Mouse (Mus musculus) hindbrain, embryonic 16.5 days (tissue): ENCODE data around the gene Prim1. TPM values are rescaled to one million over a fixed set of nuclear protein-coding genes. Genes with fewer than 3 reads are reported as not detected.

ENCODE experiments used
- ATAC-seq: fragments of 200-750 bp; cut with Nextera tagmentation; 2 replicates; pipeline ENCODE4 v1.8.0; 2017; ENCODE audit warnings: moderate TSS enrichment, moderate library complexity
- H3K27ac ChIP-seq: fragments of 300-500 bp; sonication (generic); 2 replicates; pipeline ENCODE4 v1.5.1; 2014; ENCODE audit warnings: low read depth, mild to moderate bottlenecking, control low read depth, low read length, moderate library complexity
- H3K27me3 ChIP-seq: fragments of 300-500 bp; sonication (generic); replicated peaks from 2 replicates; pipeline ENCODE4 v1.6.1; 2014; ENCODE audit warnings: low read length; ENCODE audit not compliant: control insufficient read depth, insufficient read depth
- H3K36me3 ChIP-seq: fragments of 300-500 bp; sonication (generic); 2 replicates; pipeline ENCODE4 v1.6.1; 2014; ENCODE audit warnings: mild to moderate bottlenecking, low read length, moderate library complexity, mixed read lengths; ENCODE audit not compliant: control insufficient read depth, insufficient read depth
- H3K4me1 ChIP-seq: fragments of 300-500 bp; sonication (generic); 2 replicates; pipeline ENCODE4 v1.6.1; 2014; ENCODE audit warnings: low read depth, low read length; ENCODE audit not compliant: control insufficient read depth, insufficient read depth
- H3K4me2 ChIP-seq: fragments of 300-500 bp; sonication (generic); 2 replicates; pipeline ENCODE4 v1.6.1; 2014; ENCODE audit warnings: mild to moderate bottlenecking, low read length, control low read depth, moderate library complexity
- H3K4me3 ChIP-seq: fragments of 300-500 bp; sonication (generic); 2 replicates; pipeline ENCODE4 v1.5.1; 2014; ENCODE audit warnings: mild to moderate bottlenecking, low read length, control low read depth, moderate library complexity
- H3K9ac ChIP-seq: fragments of 300-500 bp; sonication (generic); 2 replicates; pipeline ENCODE4 v1.6.1; 2014; ENCODE audit warnings: low read depth, mild to moderate bottlenecking, control low read depth, low read length, moderate library complexity
- H3K9me3 ChIP-seq: fragments of 300-500 bp; sonication (generic); 2 replicates; pipeline ENCODE4 v1.6.1; 2014; ENCODE audit warnings: mild to moderate bottlenecking, low read length, moderate library complexity; ENCODE audit not compliant: control insufficient read depth
- WGBS: fragments of 180-500 bp; shearing (Covaris S2); extraction: QIAGEN DNeasy Blood & Tissue Kit; methylation state at CpG from one replicate; pipeline ENCODE4 v1.1.7; 2014; 5-methylcytosine and 5-hydroxymethylcytosine counted together
- polyA plus RNA-seq: library from polyadenylated mRNA; unstranded; fragments of >200 nt; fragmentation: Nextera tagmentation; extraction: Ambion mirVana; gene quantifications from 2 replicates; pipeline ENCODE4 v1.2.1, GENCODE M21; 2015

Gene Prim1
- polyA plus RNA-seq = 37.2 and 40.2 TPM in 2 replicates

DNA sequence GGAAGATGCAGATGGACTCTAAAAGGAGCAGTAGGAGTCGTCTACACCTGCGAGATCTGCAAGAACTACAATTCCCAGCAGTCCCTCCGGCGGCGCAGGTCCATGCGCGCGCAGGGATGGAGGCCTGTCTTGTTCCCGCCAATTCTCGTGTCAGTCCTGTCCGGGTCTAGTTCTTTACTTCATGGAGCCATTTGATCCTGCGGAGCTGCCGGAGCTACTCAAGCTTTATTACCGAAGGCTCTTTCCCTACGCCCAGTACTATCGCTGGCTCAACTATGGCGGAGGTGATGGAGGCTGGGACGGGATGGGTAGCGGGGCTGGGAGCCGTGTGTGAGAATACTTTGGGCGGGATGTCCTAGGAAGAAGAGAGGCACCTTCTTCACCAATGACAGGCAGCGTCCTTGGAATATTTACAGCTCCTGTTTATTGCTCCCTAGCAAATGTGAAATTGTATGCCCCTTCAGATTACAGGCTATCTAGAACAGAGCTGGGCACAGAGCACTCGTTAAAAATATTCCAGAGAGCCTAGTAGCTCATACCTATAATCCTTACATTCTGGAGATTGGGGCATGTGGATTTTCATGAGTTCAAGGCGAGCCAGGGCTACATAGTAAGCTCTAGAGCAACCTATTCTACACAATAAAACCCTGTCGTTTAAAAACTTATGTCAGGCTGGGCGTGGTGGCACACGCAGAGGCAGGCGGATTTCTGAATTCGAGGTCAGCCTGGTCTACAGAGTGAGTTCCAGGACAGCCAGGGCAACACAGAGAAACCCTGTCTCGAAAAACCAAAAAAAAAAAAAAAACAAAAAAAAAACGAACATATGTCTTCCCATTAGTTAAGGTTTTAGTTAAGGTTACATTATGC is at the start of gene Prim1:
Gene Prim1 (plus strand): TSS at position 101 of the 867 bp plus-strand sequence.
- peak within 1 kb of the TSS; percentile 77 for H3K9ac ChIP-seq
- H3K4me2 ChIP-seq = peak within 1 kb of the TSS; percentile 68
- ATAC-seq = peak; percentile 96
- H3K27me3 ChIP-seq = no peaks in the 10 kb centered on the region
- no peaks in the 10 kb centered on the region for H3K9me3 ChIP-seq
- H3K36me3 ChIP-seq = peaks cover 3% of the 10 kb centered on the region; the same call in 1 of the 2 replicates
- peak within 1 kb of the TSS; percentile 74 for H3K4me3 ChIP-seq
- 5% methylated on average over 31 of the region's 31 CpGs for WGBS
- peak within 1 kb of the TSS; percentile 65; the same call in 1 of the 2 replicates for H3K27ac ChIP-seq
- H3K4me1 ChIP-seq = no peaks in the 10 kb centered on the region; the same call in none of the 2 replicates

DNA sequence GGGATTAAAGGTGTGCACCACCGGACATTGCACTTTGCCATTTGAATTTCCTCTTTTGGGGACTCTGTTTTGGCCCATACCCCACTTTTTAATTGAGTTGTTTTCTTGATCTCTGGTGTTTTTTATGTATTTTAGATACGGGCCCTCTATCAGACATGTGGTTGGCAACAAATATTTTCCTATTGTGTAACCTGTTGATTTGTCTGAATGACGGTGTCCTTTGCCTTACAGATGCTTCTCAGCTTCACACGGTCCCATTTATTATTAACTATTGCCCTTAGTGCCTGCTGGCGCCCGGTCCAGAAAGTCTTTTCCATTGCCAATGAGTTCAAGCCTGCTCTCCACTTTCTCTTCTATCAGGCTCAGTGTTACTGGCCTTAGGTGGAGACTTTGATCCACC is 48.5 kb upstream of the Prim1 start:
- 93% methylated on average over 6 of the region's 6 CpGs for WGBS
- Histone ChIP-seq H3K4me2 (no peak overlapping the region), H3K27ac (no peak overlapping the region), H3K36me3 (no peaks in the 10 kb centered on the region), H3K4me1 (no peaks in the 10 kb centered on the region), H3K4me3 (no peak overlapping the region), H3K9me3 (no peaks in the 10 kb centered on the region), H3K9ac (no peak overlapping the region), H3K27me3 (no peaks in the 10 kb centered on the region)
- no peak for ATAC-seq

DNA sequence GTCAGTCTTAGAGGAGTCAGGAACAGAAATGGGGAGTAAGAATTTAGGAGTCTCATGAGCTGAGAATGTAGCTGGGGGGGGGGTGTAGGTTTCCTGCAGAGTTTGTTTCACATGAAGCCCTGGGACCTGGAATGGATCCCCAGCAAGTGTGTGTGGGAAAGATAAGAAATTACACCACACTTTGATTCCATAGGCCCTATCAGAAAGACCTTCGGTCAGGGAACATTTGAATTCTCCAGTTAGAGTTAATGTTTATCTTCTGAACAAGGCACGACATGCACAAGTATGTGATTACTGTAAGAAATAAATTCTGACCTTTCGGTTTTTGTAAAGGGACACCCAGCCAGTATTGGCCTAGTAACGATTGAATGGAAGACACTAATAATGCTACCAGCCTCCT is 45.1 kb upstream of the Prim1 start:
- no peak overlapping the region for H3K4me2 ChIP-seq
- no peak for ATAC-seq
- no peak overlapping the region for H3K9ac ChIP-seq
- H3K27ac ChIP-seq = no peak overlapping the region
- H3K9me3 ChIP-seq = no peaks in the 10 kb centered on the region
- no peak overlapping the region for H3K4me3 ChIP-seq
- H3K27me3 ChIP-seq = no peaks in the 10 kb centered on the region
- H3K4me1 ChIP-seq = no peaks in the 10 kb centered on the region
- no peaks in the 10 kb centered on the region for H3K36me3 ChIP-seq
- 86% methylated on average over 4 of the region's 4 CpGs for WGBS

GRCm38 (mm10) chr10:127970359-127970831 is 44.6 kb upstream of the Prim1 start:
- no peaks in the 10 kb centered on the region for H3K9me3 ChIP-seq
- H3K4me2 ChIP-seq = no peak overlapping the region
- H3K4me3 ChIP-seq = no peak overlapping the region
- H3K4me1 ChIP-seq = no peaks in the 10 kb centered on the region
- no peaks in the 10 kb centered on the region for H3K27me3 ChIP-seq
- WGBS = 61% methylated on average over 3 of the region's 3 CpGs
- no peaks in the 10 kb centered on the region for H3K36me3 ChIP-seq
- H3K27ac ChIP-seq = no peak overlapping the region
- no peak for ATAC-seq
- no peak overlapping the region for H3K9ac ChIP-seq

DNA sequence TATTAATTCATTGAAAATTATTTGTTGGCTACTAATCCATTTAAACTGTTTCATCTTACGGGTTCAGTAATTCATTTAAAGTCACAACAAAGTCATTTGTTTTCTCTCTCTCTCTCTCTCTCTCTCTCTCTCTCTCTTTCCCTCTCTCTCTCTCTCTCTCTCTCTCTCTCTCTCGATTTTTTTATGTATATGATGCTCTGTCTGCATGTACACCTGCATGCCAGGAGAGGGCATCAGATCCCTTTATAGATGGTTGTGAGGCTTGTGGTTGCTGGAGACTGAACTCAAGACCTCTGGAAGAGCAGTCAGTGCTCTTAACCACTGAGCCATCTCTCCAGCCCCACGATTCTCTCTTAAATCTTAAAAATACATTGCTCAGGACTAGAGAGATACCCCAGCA is 43.8 kb upstream of the Prim1 start:
- Histone ChIP-seq H3K27ac (no peak overlapping the region), H3K4me1 (no peaks in the 10 kb centered on the region), H3K36me3 (no peaks in the 10 kb centered on the region), H3K4me3 (no peak overlapping the region), H3K27me3 (no peaks in the 10 kb centered on the region), H3K4me2 (no peak overlapping the region), H3K9me3 (no peaks in the 10 kb centered on the region), H3K9ac (no peak overlapping the region)
- no peak for ATAC-seq
- WGBS = 73% methylated on average over 3 of the region's 3 CpGs

DNA sequence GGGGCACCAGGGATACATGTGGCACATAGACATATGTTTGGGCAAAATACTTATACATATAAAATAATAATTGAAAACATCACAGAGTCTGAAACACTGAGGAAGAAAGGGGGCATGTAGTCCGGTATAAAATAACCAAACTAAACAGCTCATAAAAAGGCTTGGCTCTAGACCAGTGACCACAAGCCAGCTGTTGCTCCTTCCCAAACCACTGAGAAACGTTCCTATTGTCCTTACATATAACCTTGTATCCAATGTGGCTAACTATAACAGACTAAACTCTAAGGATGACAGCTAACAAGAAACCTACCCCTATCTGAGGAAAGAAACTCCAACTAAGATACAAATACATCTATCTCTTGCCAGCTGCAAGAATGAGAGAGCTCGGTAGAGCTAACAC is 40.9 kb upstream of the Prim1 start:
- ATAC-seq = no peak
- Histone ChIP-seq H3K4me1 (no peaks in the 10 kb centered on the region), H3K4me2 (no peak overlapping the region), H3K27ac (no peak overlapping the region), H3K4me3 (no peak overlapping the region), H3K9me3 (no peaks in the 10 kb centered on the region), H3K9ac (no peak overlapping the region), H3K36me3 (no peaks in the 10 kb centered on the region), H3K27me3 (no peaks in the 10 kb centered on the region)
- 84% methylated on average over 3 of the region's 3 CpGs for WGBS

GRCm38 (mm10) chr10:127975503-127975902 is 39.5 kb upstream of the Prim1 start:
- 25% methylated on average over 1 of the region's 1 CpGs for WGBS
- Histone ChIP-seq H3K27ac (no peak overlapping the region), H3K27me3 (no peaks in the 10 kb centered on the region), H3K4me2 (no peak overlapping the region), H3K9ac (no peak overlapping the region), H3K36me3 (no peaks in the 10 kb centered on the region), H3K4me1 (no peaks in the 10 kb centered on the region), H3K4me3 (no peak overlapping the region), H3K9me3 (no peaks in the 10 kb centered on the region)
- no peak for ATAC-seq

DNA sequence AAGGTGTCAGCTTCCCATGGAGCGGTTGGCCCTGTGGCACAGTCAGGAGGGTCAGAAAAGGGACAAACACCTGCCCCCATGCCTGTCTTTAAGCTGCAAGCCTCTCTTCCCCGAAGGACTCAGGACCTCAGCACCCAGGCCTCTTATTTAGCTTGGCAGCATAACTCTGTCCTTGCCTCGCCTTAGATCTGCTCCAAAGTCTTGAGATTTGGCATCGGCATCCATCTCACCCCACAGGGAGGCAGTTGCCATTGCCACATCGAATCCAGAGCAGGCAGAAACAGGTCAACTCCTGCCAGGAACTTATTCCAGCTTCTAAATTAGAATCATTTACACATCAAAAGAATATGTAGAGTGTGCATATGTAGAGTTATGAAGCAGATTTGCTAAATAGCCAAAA is 30.3 kb upstream of the Prim1 start:
- Histone ChIP-seq H3K9me3 (peaks cover 2% of the 10 kb centered on the region; the same call in 1 of the 2 replicates), H3K27me3 (no peaks in the 10 kb centered on the region), H3K36me3 (no peaks in the 10 kb centered on the region), H3K4me2 (no peak overlapping the region), H3K9ac (no peak overlapping the region), H3K4me1 (peaks cover 3% of the 10 kb centered on the region), H3K4me3 (no peak overlapping the region), H3K27ac (no peak overlapping the region)
- no peak for ATAC-seq
- WGBS = 48% methylated on average over 4 of the region's 5 CpGs

DNA sequence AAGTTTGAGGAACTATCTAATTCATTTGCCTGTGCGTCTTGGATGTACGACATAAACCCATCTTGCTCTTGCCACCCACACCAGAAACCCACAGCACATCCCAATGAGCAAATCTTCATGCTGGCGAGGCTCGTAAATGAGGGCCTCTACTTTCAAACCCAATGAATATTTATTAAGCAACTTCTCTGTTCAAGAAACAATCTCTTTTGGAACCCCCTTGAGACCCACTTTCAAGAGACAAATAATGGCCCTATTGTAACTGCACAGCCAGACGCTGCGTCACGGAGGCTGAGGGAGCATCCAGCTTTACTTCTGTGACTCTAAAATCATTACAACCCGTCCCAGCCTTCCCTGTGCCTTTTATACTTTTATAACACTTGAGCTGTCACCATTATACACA is 29.4 kb upstream of the Prim1 start:
- ATAC-seq = 0 out of 2 replicates have a peak, but pooled peaks have one; percentile 48
- H3K9ac ChIP-seq = no peak overlapping the region
- H3K36me3 ChIP-seq = no peaks in the 10 kb centered on the region
- H3K27ac ChIP-seq = no peak overlapping the region
- H3K4me2 ChIP-seq = no peak overlapping the region
- H3K27me3 ChIP-seq = no peaks in the 10 kb centered on the region
- H3K4me1 ChIP-seq = peaks cover 3% of the 10 kb centered on the region
- H3K9me3 ChIP-seq = peaks cover 2% of the 10 kb centered on the region; the same call in 1 of the 2 replicates
- H3K4me3 ChIP-seq = no peak overlapping the region
- 20% methylated on average over 8 of the region's 8 CpGs for WGBS
